Mouse (Mus musculus) liver, embryonic 14.5 days (tissue): Measurements from ENCODE around the gene Bloc1s4.

ENCODE experiments used
- CTCF ChIP-seq: IDR thresholded peaks from 2 replicates; pipeline ENCODE4 v1.5.1; 2016; ENCODE audit warnings: antibody characterized with exemption, low read depth, control low read depth
- EP300 ChIP-seq: IDR thresholded peaks from 2 replicates; pipeline ENCODE4 v1.6.1; 2016; ENCODE audit warnings: antibody characterized with exemption, low read depth

DNA sequence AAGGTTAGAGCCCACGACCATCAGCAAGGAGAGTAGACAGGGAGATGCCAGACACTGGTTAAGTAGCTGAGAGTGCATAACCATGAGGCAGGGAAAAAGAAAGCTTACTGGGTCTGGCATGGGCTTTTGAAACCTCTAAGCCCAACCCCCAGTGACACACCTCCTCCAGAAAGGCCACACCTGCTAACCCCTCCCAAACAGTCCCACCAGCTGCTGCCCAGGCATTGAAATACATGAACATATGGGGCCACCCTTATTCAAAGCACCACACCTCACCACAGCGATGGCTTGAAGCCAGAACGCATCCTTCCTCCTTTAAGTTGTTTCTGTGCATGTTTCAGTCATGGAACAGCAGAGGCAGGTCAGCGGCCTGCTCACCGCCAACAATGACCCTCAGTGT is 24.1 kb upstream of the Bloc1s4 start:
- no peak for TF ChIP-seq CTCF
- no peak for TF ChIP-seq EP300
